Comparison of ENCODE assay signal across 14 mouse cellular contexts in the genomic region with DNA sequence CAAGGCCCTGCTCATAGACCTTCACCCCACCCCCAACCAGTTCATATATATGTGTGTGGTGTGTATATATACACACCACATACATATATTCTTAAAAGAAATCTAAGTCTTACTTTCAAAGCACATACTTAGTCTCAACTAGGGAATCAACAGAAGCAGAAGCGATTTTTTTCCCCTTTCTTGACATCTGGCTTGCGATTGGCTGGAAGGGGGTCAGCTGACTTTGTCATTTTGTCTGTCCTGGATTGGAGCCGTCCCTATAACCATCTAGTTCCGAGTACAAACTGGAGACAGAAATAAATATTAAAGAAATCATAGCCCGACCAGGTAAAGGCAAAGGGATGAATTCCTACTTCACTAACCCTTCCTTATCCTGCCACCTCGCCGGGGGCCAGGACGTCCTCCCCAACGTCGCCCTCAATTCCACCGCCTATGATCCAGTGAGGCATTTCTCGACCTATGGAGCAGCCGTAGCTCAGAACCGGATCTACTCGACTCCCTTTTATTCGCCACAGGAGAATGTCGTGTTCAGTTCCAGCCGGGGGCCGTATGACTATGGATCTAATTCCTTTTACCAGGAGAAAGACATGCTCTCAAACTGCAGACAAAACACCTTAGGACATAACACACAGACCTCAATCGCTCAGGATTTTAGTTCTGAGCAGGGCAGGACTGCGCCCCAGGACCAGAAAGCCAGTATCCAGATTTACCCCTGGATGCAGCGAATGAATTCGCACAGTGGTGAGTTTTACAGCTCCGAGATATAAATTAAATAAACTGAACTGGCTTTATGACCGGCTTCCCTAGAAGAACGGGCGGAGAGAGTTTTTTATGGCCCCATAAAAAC. TPM values are rescaled to one million over a fixed set of nuclear protein-coding genes. Genes with fewer than 3 reads are reported as not detected.
DNase-seq lines count a peak whose midpoint lies in the region; ATAC-seq lines count a peak whose summit lies in the region.
"Had no signal": no experiment of that assay in that cellular context is flagged by ENCODE, and none has a peak within 500 bp of the region (broad histone marks: within the 10 kb centered on the region; RNA-seq: fewer than 3 reads in every experiment).

No protein-coding gene starts in this region.

- ATAC-seq in liver, embryonic 11.5 days (replicated peaks; ENCODE audit: low FRiP score), result no peak
- ATAC-seq in stomach, embryonic 16.5 days (ENCODE audit: insufficient read depth, low FRiP score), result no peak
- ATAC-seq: Patski had no signal

- H3K27me3 ChIP-seq in liver, embryonic 11.5 days (replicated peaks; ENCODE audit: control insufficient read depth, insufficient read depth, low read length), result peaks cover 99% of the 10 kb centered on the region
- peaks cover 86% of the 10 kb centered on the region for H3K27me3 ChIP-seq in stomach, embryonic 16.5 days (ENCODE audit: control insufficient read depth, insufficient read depth, low read length)
- H3K27me3 ChIP-seq: Patski had no signal

- no peak overlapping the region for H3K9ac ChIP-seq in liver, embryonic 11.5 days (ENCODE audit: low read depth, low read length)
- H3K9ac ChIP-seq in stomach, embryonic 16.5 days (ENCODE audit: low read length), result peak overlapping the region; percentile 69
- H3K9ac ChIP-seq: liver, embryonic 15.5 days; midbrain, embryonic 12.5 days had no signal

- no peak overlapping the region for H3K27ac ChIP-seq in liver, embryonic 11.5 days (ENCODE audit: low read depth, low read length)
- H3K27ac ChIP-seq in stomach, embryonic 16.5 days (ENCODE audit: low read length), result peak overlapping the region; percentile 82
- H3K27ac ChIP-seq: liver, embryonic 15.5 days; midbrain, embryonic 12.5 days had no signal

- peak overlapping the region; percentile 28; the same call in 1 of the 2 replicates for H3K4me3 ChIP-seq in liver, embryonic 11.5 days (ENCODE audit: low read depth, low read length)
- H3K4me3 ChIP-seq in stomach, embryonic 16.5 days (replicated peaks; ENCODE audit: low read length), result peak overlapping the region; percentile 42
- H3K4me3 ChIP-seq: liver, embryonic 15.5 days; midbrain, embryonic 12.5 days had no signal

- H3K9me3 ChIP-seq in liver, embryonic 11.5 days (ENCODE audit: control insufficient read depth, low read length), result no peaks in the 10 kb centered on the region
- H3K9me3 ChIP-seq in stomach, embryonic 16.5 days (replicated peaks; ENCODE audit: control insufficient read depth, low read length), result no peaks in the 10 kb centered on the region
- H3K9me3 ChIP-seq: liver, embryonic 15.5 days; midbrain, embryonic 12.5 days had no signal

- peak overlapping the region; percentile 35 for H3K4me2 ChIP-seq in liver, embryonic 11.5 days
- H3K4me2 ChIP-seq in stomach, embryonic 16.5 days (ENCODE audit: low read depth, low read length), result peak overlapping the region; percentile 53
- H3K4me2 ChIP-seq: liver, embryonic 15.5 days; midbrain, embryonic 12.5 days had no signal

- DNase-seq in liver, embryonic 11.5 days (ENCODE audit: low spot score), result no peak
- DNase-seq in liver, result no peak
- DNase-seq in adrenal gland, postnatal 14 days, result peak; percentile 75
- peak; percentile 58 for DNase-seq in kidney, postnatal 10 days
- DNase-seq in layer of hippocampus, postnatal 25 days (ENCODE audit: extremely low spot score in 1 of 2, low spot score in 1 of 2), result no peak
- DNase-seq in gastrocnemius, postnatal 10 days, result no peak
- no peak for DNase-seq in heart, adult 8-10 months (ENCODE audit: low spot score)
- DNase-seq: gastrocnemius, postnatal 14 days; thymus, postnatal 36 days had no signal

- no peaks in the 10 kb centered on the region for H3K4me1 ChIP-seq in liver, embryonic 11.5 days (replicated peaks; ENCODE audit: control insufficient read depth, insufficient read depth, low read length)
- H3K4me1 ChIP-seq in stomach, embryonic 16.5 days (ENCODE audit: control insufficient read depth, insufficient read depth, low read length), result peaks cover 9% of the 10 kb centered on the region; the same call in 1 of the 2 replicates
- H3K4me1 ChIP-seq: liver, embryonic 15.5 days had no signal

- WGBS in liver, embryonic 11.5 days, result 2% methylated on average over 27 of the region's 27 CpGs
- 6% methylated on average over 27 of the region's 27 CpGs for WGBS in stomach, embryonic 16.5 days

- no peaks in the 10 kb centered on the region for H3K36me3 ChIP-seq in liver, embryonic 11.5 days (ENCODE audit: control insufficient read depth, insufficient read depth, low read length)
- no peaks in the 10 kb centered on the region for H3K36me3 ChIP-seq in stomach, embryonic 16.5 days (ENCODE audit: control insufficient read depth, insufficient read depth, low read length)
- H3K36me3 ChIP-seq: liver, embryonic 15.5 days; midbrain, embryonic 12.5 days had no signal

RNA-seq across cellular contexts. Expression of gene Hoxc4, which starts 9.2 kb away (rescaled TPM):
- 5.9 and 6.2 TPM in 2 replicates for polyA plus RNA-seq in liver, embryonic 11.5 days (2014; fragmentation: Nextera tagmentation; extraction: Ambion mirVana)
- total RNA-seq in adrenal gland, postnatal 14 days (2021), result 6.8 and 7.7 TPM in 2 replicates
- polyA plus RNA-seq in stomach, embryonic 16.5 days (2015; fragmentation: Nextera tagmentation; extraction: Ambion mirVana), result 19.0 and 20.0 TPM in 2 replicates
- not detected for total RNA-seq in layer of hippocampus, postnatal 25 days (2021)
- 1 to 10 TPM; 5.3 to 6.3 TPM for total RNA-seq in gastrocnemius, postnatal 10 days (2021)
- not detected for total RNA-seq in heart, adult 8-10 months (2022)

RNA-seq across cellular contexts. Expression of gene Hoxc6, which starts 11.4 kb away (rescaled TPM):
- 1.3 and 1.5 TPM in 2 replicates for polyA plus RNA-seq in liver, embryonic 11.5 days (2014; fragmentation: Nextera tagmentation; extraction: Ambion mirVana)
- total RNA-seq in adrenal gland, postnatal 14 days (2021), result 37.4 and 43.2 TPM in 2 replicates
- 3.3 and 3.8 TPM in 2 replicates for polyA plus RNA-seq in stomach, embryonic 16.5 days (2015; fragmentation: Nextera tagmentation; extraction: Ambion mirVana)
- total RNA-seq in layer of hippocampus, postnatal 25 days (2021), result not detected
- total RNA-seq in gastrocnemius, postnatal 10 days (2021), result 10 to 100 TPM in 1 of 2 experiments, 1 to 10 TPM in 1; 5.1 to 10.0 TPM
- total RNA-seq in heart, adult 8-10 months (2022), result under 1 TPM in 2 of 4 experiments, not detected in 2; 0.25 to 0.62 TPM
- total RNA-seq: hematopoietic stem cell, adult 5-6 weeks had no signal
- polyA plus RNA-seq: midbrain, embryonic 12.5 days had no signal

RNA-seq across cellular contexts. Expression of gene Hoxc8, which starts 19.1 kb away (rescaled TPM):
- polyA plus RNA-seq in liver, embryonic 11.5 days (2014; fragmentation: Nextera tagmentation; extraction: Ambion mirVana), result 1.3 and 1.9 TPM in 2 replicates
- 19.2 and 20.1 TPM in 2 replicates for total RNA-seq in adrenal gland, postnatal 14 days (2021)
- 2.0 and 2.5 TPM in 2 replicates for polyA plus RNA-seq in stomach, embryonic 16.5 days (2015; fragmentation: Nextera tagmentation; extraction: Ambion mirVana)
- not detected for total RNA-seq in layer of hippocampus, postnatal 25 days (2021)
- total RNA-seq in gastrocnemius, postnatal 10 days (2021), result 1 to 10 TPM; 1.8 to 2.8 TPM
- not detected for total RNA-seq in heart, adult 8-10 months (2022)
- total RNA-seq: hematopoietic stem cell, adult 5-6 weeks had no signal
- polyA plus RNA-seq: midbrain, embryonic 12.5 days had no signal

RNA-seq across cellular contexts. Expression of gene Hoxc9, which starts 33.2 kb away (rescaled TPM):
- polyA plus RNA-seq in liver, embryonic 11.5 days (2014; fragmentation: Nextera tagmentation; extraction: Ambion mirVana), result 0.22 and 0.49 TPM in 2 replicates
- total RNA-seq in adrenal gland, postnatal 14 days (2021), result 1.8 and 2.1 TPM in 2 replicates
- not detected in 2 replicates for polyA plus RNA-seq in stomach, embryonic 16.5 days (2015; fragmentation: Nextera tagmentation; extraction: Ambion mirVana)
- not detected for total RNA-seq in layer of hippocampus, postnatal 25 days (2021)
- 1 to 10 TPM; 6.5 to 8.2 TPM for total RNA-seq in gastrocnemius, postnatal 10 days (2021)
- not detected for total RNA-seq in heart, adult 8-10 months (2022)
- total RNA-seq: hematopoietic stem cell, adult 5-6 weeks had no signal
- polyA plus RNA-seq: liver, embryonic 15.5 days; midbrain, embryonic 12.5 days had no signal

RNA-seq across cellular contexts. Expression of gene Hoxc5, which starts 42.2 kb away (rescaled TPM):
- polyA plus RNA-seq in liver, embryonic 11.5 days (2014; fragmentation: Nextera tagmentation; extraction: Ambion mirVana), result 4.1 and 5.3 TPM in 2 replicates
- total RNA-seq in adrenal gland, postnatal 14 days (2021), result 6.9 and 7.4 TPM in 2 replicates
- 17.5 and 19.4 TPM in 2 replicates for polyA plus RNA-seq in stomach, embryonic 16.5 days (2015; fragmentation: Nextera tagmentation; extraction: Ambion mirVana)
- not detected for total RNA-seq in layer of hippocampus, postnatal 25 days (2021)
- 1 to 10 TPM; 2.1 to 3.6 TPM for total RNA-seq in gastrocnemius, postnatal 10 days (2021)
- under 1 TPM in 1 of 4 experiments, not detected in 3; 0.12 TPM for total RNA-seq in heart, adult 8-10 months (2022)
- total RNA-seq: hematopoietic stem cell, adult 5-6 weeks had no signal
- polyA plus RNA-seq: midbrain, embryonic 12.5 days had no signal

Comparison
In these comparisons a context has a peak if more than half of its experiments do, and no peak if none do; other contexts are left out.
1. DNase-seq: peak in adrenal gland, postnatal 14 days (single experiment) and kidney, postnatal 10 days (single experiment); none in liver, embryonic 11.5 days (single experiment), liver (single experiment), layer of hippocampus, postnatal 25 days (0 of 2), gastrocnemius, postnatal 10 days (single experiment) and heart, adult 8-10 months (single experiment).